Mouse (Mus musculus) cerebellum, adult 18-20 months (tissue): ENCODE data around the gene Dlgap4.

Experiments used
- DNase-seq, 2 experiments: peaks; one replicate each; pipeline ENCODE4 v3.0.0; 2021

The Dlgap4 gene

GRCm38 (mm10) chr2:156620874-156621273, 7.4 kb downstream of the Dlgap4 start:
- DNase-seq, result peak in 1 of 2 experiments; percentile 43

- peak; percentile 63 for DNase-seq
Measured at GRCm38 (mm10) chr2:156621449-156621848, 7.9 kb downstream of the Dlgap4 start.

- no peak for DNase-seq
Measured at GRCm38 (mm10) chr2:156622192-156622591, 8.7 kb downstream of the Dlgap4 start.

- no peak for DNase-seq
Measured at GRCm38 (mm10) chr2:156623246-156623645, 9.7 kb downstream of the Dlgap4 start.

- DNase-seq, result no peak
Measured at GRCm38 (mm10) chr2:156625307-156625706, 11.8 kb downstream of the Dlgap4 start.

GRCm38 (mm10) chr2:156626119-156626518, 12.6 kb downstream of the Dlgap4 start:
- DNase-seq, result peak; percentile 60 to 63

- DNase-seq, result no peak
Measured at GRCm38 (mm10) chr2:156626544-156626943, 13.0 kb downstream of the Dlgap4 start.

GRCm38 (mm10) chr2:156627917-156628316, 14.4 kb downstream of the Dlgap4 start:
- no peak for DNase-seq

- no peak for DNase-seq
Measured at GRCm38 (mm10) chr2:156630288-156630687, 16.8 kb downstream of the Dlgap4 start.

- DNase-seq, result no peak
Measured at GRCm38 (mm10) chr2:156632721-156633120, 19.2 kb downstream of the Dlgap4 start.

GRCm38 (mm10) chr2:156635091-156635490, 21.6 kb downstream of the Dlgap4 start:
- no peak for DNase-seq

- DNase-seq, result no peak
Measured at GRCm38 (mm10) chr2:156641141-156641540, 27.6 kb downstream of the Dlgap4 start.

- no peak for DNase-seq
Measured at GRCm38 (mm10) chr2:156642931-156643330, 29.4 kb downstream of the Dlgap4 start.

GRCm38 (mm10) chr2:156643406-156643805, 29.9 kb downstream of the Dlgap4 start:
- DNase-seq, result no peak

GRCm38 (mm10) chr2:156645145-156645544, 31.6 kb downstream of the Dlgap4 start:
- DNase-seq, result no peak

GRCm38 (mm10) chr2:156646877-156647276, 33.4 kb downstream of the Dlgap4 start:
- no peak for DNase-seq

GRCm38 (mm10) chr2:156648042-156648441, 34.5 kb downstream of the Dlgap4 start:
- no peak for DNase-seq

- DNase-seq, result no peak
Measured at GRCm38 (mm10) chr2:156649450-156649849, 35.9 kb downstream of the Dlgap4 start.

- peak in 1 of 2 experiments; percentile 26 for DNase-seq
Measured at GRCm38 (mm10) chr2:156651019-156651418, 37.5 kb downstream of the Dlgap4 start.

- DNase-seq, result no peak
Measured at GRCm38 (mm10) chr2:156652841-156653240, 39.3 kb downstream of the Dlgap4 start.

- DNase-seq, result peak; percentile 43 to 46
Measured at GRCm38 (mm10) chr2:156654148-156654547, 40.6 kb downstream of the Dlgap4 start.

- no peak for DNase-seq
Measured at GRCm38 (mm10) chr2:156655626-156656025, 42.1 kb downstream of the Dlgap4 start.

GRCm38 (mm10) chr2:156657522-156657921, 44.0 kb downstream of the Dlgap4 start:
- no peak for DNase-seq

- DNase-seq, result no peak
Measured at GRCm38 (mm10) chr2:156658221-156658620, 44.7 kb downstream of the Dlgap4 start.

- DNase-seq, result no peak
Measured at GRCm38 (mm10) chr2:156658751-156659150, 45.2 kb downstream of the Dlgap4 start.

- DNase-seq, result no peak
Measured at GRCm38 (mm10) chr2:156659981-156660380, 46.5 kb downstream of the Dlgap4 start.
